Mouse (Mus musculus): Measurements from ENCODE around the gene Narf.

DNA sequence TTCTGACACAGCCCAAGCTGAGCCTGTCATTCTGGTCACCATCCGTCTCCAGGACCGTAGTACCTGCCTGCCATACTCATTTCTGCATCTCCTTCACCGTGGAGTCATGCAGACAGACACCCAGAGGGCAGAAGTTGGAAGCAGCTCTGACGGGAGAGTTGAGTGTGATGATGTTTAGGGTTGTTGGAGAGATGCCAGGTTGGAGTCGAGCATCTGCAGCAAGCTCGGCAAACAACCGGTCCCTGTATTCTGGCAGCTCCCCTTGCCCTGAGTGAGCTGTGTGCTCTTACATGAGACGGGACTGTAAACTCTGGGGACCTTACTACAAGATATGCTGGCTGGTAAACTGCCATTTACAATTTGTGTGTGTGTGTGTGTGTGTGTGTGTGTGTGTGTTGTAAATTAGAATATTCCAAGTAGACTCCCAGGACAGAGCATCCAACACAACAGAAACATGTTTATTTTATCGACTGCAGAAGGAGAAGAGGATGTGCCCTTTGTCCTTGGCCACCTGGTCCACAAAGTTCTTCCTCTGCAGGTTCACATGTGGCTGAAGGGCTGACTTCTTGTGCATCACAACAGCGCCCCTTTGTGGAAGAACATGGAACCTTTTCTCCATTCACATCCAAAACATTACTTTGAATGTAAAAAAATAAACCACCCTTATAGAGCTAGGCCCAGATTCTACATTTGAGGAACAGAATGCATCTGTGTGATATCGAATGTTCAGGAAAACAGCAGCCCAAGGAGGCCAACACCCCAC, 35.4 kb upstream of the Narf start:
- TF ChIP-seq CTCF (IDR thresholded peaks at IDR 0.05; ENCODE audit: low read depth, low read length) (peak; percentile 66), POLR2A (IDR thresholded peaks at IDR 0.05; ENCODE audit: extremely low read depth, insufficient read depth, low read length) (no peak)
